In genomic region chr15:78844791-78845190, GRCm38 (mm10) we compare ENCODE assay signal across 9 mouse cellular contexts. TPM values are rescaled to one million over a fixed set of nuclear protein-coding genes. Genes with fewer than 3 reads are reported as not detected.
DNase-seq lines count a peak whose midpoint lies in the region; ATAC-seq and TF ChIP-seq lines count a peak whose summit lies in the region.
"Had no signal": no experiment of that assay in that cellular context is flagged by ENCODE, and none has a peak within 500 bp of the region (broad histone marks: within the 10 kb centered on the region; RNA-seq: fewer than 3 reads in every experiment).

No protein-coding gene starts in this region.

- no peak overlapping the region for H3K9ac ChIP-seq in hindbrain, embryonic 16.5 days (ENCODE audit: low read depth, low read length)
- H3K9ac ChIP-seq in liver, embryonic 15.5 days = no peak overlapping the region
- H3K9ac ChIP-seq: limb, embryonic 12.5 days had no signal

- peak overlapping the region; percentile 87 for H3K4me3 ChIP-seq in gastrocnemius, adult 2 months
- H3K4me3 ChIP-seq in hindbrain, embryonic 16.5 days (ENCODE audit: low read length) = no peak overlapping the region
- H3K4me3 ChIP-seq in liver, embryonic 15.5 days (replicated peaks) = peak overlapping the region; percentile 58; the same call in 1 of the 2 replicates

- peaks cover 17% of the 10 kb centered on the region for H3K4me1 ChIP-seq in hindbrain, embryonic 16.5 days (ENCODE audit: control insufficient read depth, insufficient read depth, low read depth, low read length)
- H3K4me1 ChIP-seq in liver, embryonic 15.5 days (replicated peaks) = peaks cover 65% of the 10 kb centered on the region

- peaks cover 20% of the 10 kb centered on the region for H3K27me3 ChIP-seq in hindbrain, embryonic 16.5 days (replicated peaks; ENCODE audit: control insufficient read depth, insufficient read depth, low read length)
- H3K27me3 ChIP-seq in liver, embryonic 15.5 days = peaks cover 80% of the 10 kb centered on the region

- ATAC-seq in hindbrain, embryonic 16.5 days = no peak
- no peak for ATAC-seq in liver, embryonic 15.5 days (ENCODE audit: insufficient read depth)

- intact Hi-C loops in gastrocnemius, adult 2 months (cut with DNase I) = no loop called here

- DNase-seq in ovary, postnatal 36 days (ENCODE audit: low spot score) = peak; percentile 35
- DNase-seq in ovary, postnatal 14 days (ENCODE audit: low spot score) = no peak
- DNase-seq in gastrocnemius, adult 2 months = peak; percentile 75
- DNase-seq in yolk sac, embryonic 10.5 days (ENCODE audit: low spot score) = peak; percentile 74
- no peak for DNase-seq in B cell, adult 2 months
- DNase-seq in spleen, postnatal 14 days (ENCODE audit: low spot score in 2 of 2) = no peak

- H3K27ac ChIP-seq in gastrocnemius, adult 2 months = peak overlapping the region; percentile 98
- H3K27ac ChIP-seq in hindbrain, embryonic 16.5 days (ENCODE audit: low read depth, low read length) = no peak overlapping the region
- H3K27ac ChIP-seq in liver, embryonic 15.5 days (replicated peaks) = peak overlapping the region; percentile 78; the same call in 1 of the 2 replicates
- H3K27ac ChIP-seq: limb, embryonic 12.5 days had no signal

- peak overlapping the region; percentile 75 for H3K4me2 ChIP-seq in hindbrain, embryonic 16.5 days (ENCODE audit: low read length)
- peak overlapping the region; percentile 51 for H3K4me2 ChIP-seq in liver, embryonic 15.5 days

- H3K36me3 ChIP-seq in hindbrain, embryonic 16.5 days (ENCODE audit: control insufficient read depth, insufficient read depth, low read length) = no peaks in the 10 kb centered on the region
- H3K36me3 ChIP-seq in liver, embryonic 15.5 days (replicated peaks) = 0 out of 2 replicates have a peak, but pooled peaks cover 3% of the 10 kb centered on the region

- no peaks in the 10 kb centered on the region for H3K9me3 ChIP-seq in hindbrain, embryonic 16.5 days (ENCODE audit: control insufficient read depth, low read length)
- no peaks in the 10 kb centered on the region for H3K9me3 ChIP-seq in liver, embryonic 15.5 days (replicated peaks)
- H3K9me3 ChIP-seq: limb, embryonic 12.5 days had no signal

- 32% methylated on average over 9 of the region's 9 CpGs for WGBS in hindbrain, embryonic 16.5 days
- WGBS in liver, embryonic 15.5 days (ENCODE audit: insufficient replicate concordance) = 30% methylated on average over 9 of the region's 9 CpGs

- TF ChIP-seq CTCF in gastrocnemius, adult 2 months (IDR thresholded peaks at IDR 0.05) = no peak

RNA-seq across cellular contexts. Expression of gene Cdc42ep1, which starts 2.4 kb away (rescaled TPM):
- total RNA-seq in gastrocnemius, adult 2 months (2021) = 1 to 10 TPM; 8.5 to 10.0 TPM
- 15.9 and 17.5 TPM in 2 replicates for polyA plus RNA-seq in hindbrain, embryonic 16.5 days (2015; fragmentation: Nextera tagmentation; extraction: Ambion mirVana)
- polyA plus RNA-seq in liver, embryonic 15.5 days (2015; fragmentation: Nextera tagmentation; extraction: Ambion mirVana) = 13.0 and 15.2 TPM in 2 replicates

RNA-seq across cellular contexts. Expression of gene Lgals2, which starts 10.5 kb away (rescaled TPM):
- total RNA-seq in gastrocnemius, adult 2 months (2021) = not detected
- not detected in 2 replicates for polyA plus RNA-seq in hindbrain, embryonic 16.5 days (2015; fragmentation: Nextera tagmentation; extraction: Ambion mirVana)
- polyA plus RNA-seq in liver, embryonic 15.5 days (2015; fragmentation: Nextera tagmentation; extraction: Ambion mirVana) = 7.7 and 9.5 TPM in 2 replicates
- polyA plus RNA-seq: limb, embryonic 12.5 days had no signal

RNA-seq across cellular contexts. Expression of gene Gga1, which starts 32.2 kb away (rescaled TPM):
- total RNA-seq in gastrocnemius, adult 2 months (2021) = 10 to 100 TPM; 43.1 to 45.7 TPM
- polyA plus RNA-seq in hindbrain, embryonic 16.5 days (2015; fragmentation: Nextera tagmentation; extraction: Ambion mirVana) = 46.1 and 51.8 TPM in 2 replicates
- polyA plus RNA-seq in liver, embryonic 15.5 days (2015; fragmentation: Nextera tagmentation; extraction: Ambion mirVana) = 21.4 and 23.6 TPM in 2 replicates

RNA-seq across cellular contexts. Expression of gene Card10, which starts 41.9 kb away (rescaled TPM):
- total RNA-seq in gastrocnemius, adult 2 months (2021) = 1 to 10 TPM; 6.1 to 6.8 TPM
- polyA plus RNA-seq in hindbrain, embryonic 16.5 days (2015; fragmentation: Nextera tagmentation; extraction: Ambion mirVana) = 2.5 and 2.8 TPM in 2 replicates
- 1.8 and 2.5 TPM in 2 replicates for polyA plus RNA-seq in liver, embryonic 15.5 days (2015; fragmentation: Nextera tagmentation; extraction: Ambion mirVana)

RNA-seq across cellular contexts. Expression of gene Gm49510, which starts 54.7 kb away (rescaled TPM):
- total RNA-seq in gastrocnemius, adult 2 months (2021) = under 1 TPM in 1 of 2 experiments, not detected in 1; 0.13 TPM
- polyA plus RNA-seq in hindbrain, embryonic 16.5 days (2015; fragmentation: Nextera tagmentation; extraction: Ambion mirVana) = 0.11 TPM in 1 of 2 replicates, not detected in the other
- 0.08 and 0.26 TPM in 2 replicates for polyA plus RNA-seq in liver, embryonic 15.5 days (2015; fragmentation: Nextera tagmentation; extraction: Ambion mirVana)

Comparison
In these comparisons a context has a peak if more than half of its experiments do, and no peak if none do; other contexts are left out.
1. DNase-seq: peak in ovary, postnatal 36 days (single experiment), gastrocnemius, adult 2 months (single experiment) and yolk sac, embryonic 10.5 days (single experiment); none in ovary, postnatal 14 days (single experiment), B cell, adult 2 months (0 of 2) and spleen, postnatal 14 days (0 of 2).